Mouse (Mus musculus) CH12.LX (cell line): ENCODE results near the gene Slc9a8. TPM values are rescaled to one million over a fixed set of nuclear protein-coding genes. Genes with fewer than 3 reads are reported as not detected.

ENCODE experiments used
- DNase-seq: peaks from one replicate; pipeline ENCODE4 v3.0.0-alpha.2; 2013; ENCODE audit errors: extremely low read depth
- H3K27ac ChIP-seq: 2 replicates; pipeline ENCODE4 v1.5.1; 2012; ENCODE audit warnings: low read depth, mild to moderate bottlenecking, control low read depth, moderate library complexity; ENCODE audit not compliant: insufficient read depth
- H3K27me3 ChIP-seq: replicated peaks from 2 replicates; pipeline ENCODE3; 2012; ENCODE audit warnings: inconsistent platforms
- H3K36me3 ChIP-seq, 2 experiments: replicated peaks in 1 of 2; 2 replicates each; pipeline versions ENCODE3 to v1.6.1; 2012; ENCODE audit warnings: inconsistent platforms in 1 of 2, low read length in 1 of 2, mild to moderate bottlenecking in 1 of 2, mixed read lengths in 1 of 2, moderate library complexity in 1 of 2; ENCODE audit not compliant: control insufficient read depth in 1 of 2, insufficient read depth in 1 of 2
- H3K4me1 ChIP-seq, 2 experiments: 2 replicates each; pipeline ENCODE4 v1.6.1; 2012; ENCODE audit warnings: inconsistent platforms in 1 of 2, moderate library complexity in 1 of 2; ENCODE audit not compliant: insufficient read depth in 2 of 2, control insufficient read depth in 1 of 2
- H3K4me2 ChIP-seq: 2 replicates; pipeline ENCODE4 v1.6.1; 2012; ENCODE audit warnings: low read depth, mild to moderate bottlenecking, control low read depth; ENCODE audit not compliant: poor library complexity, insufficient read depth, severe bottlenecking
- H3K4me3 ChIP-seq, 3 experiments: fragments of 150-350 bp in 1 of 3; sonication (generic) in 1 of 3; replicated peaks in 1 of 3; 2 replicates each; pipeline versions ENCODE3 to v1.5.1; 2011 to 2012; ENCODE audit warnings: low read depth in 2 of 3, low read length in 2 of 3, mild to moderate bottlenecking in 2 of 3, moderate library complexity in 2 of 3, control low read depth in 1 of 3, improper control_type of control experiment in 1 of 3, inconsistent platforms in 1 of 3, mixed read lengths in 1 of 3; ENCODE audit not compliant: poor library complexity in 1 of 3
- H3K79me2 ChIP-seq: replicated peaks from 2 replicates; pipeline ENCODE4 v1.6.1; 2012; ENCODE audit warnings: mild to moderate bottlenecking, moderate library complexity; ENCODE audit not compliant: control insufficient read depth, poor library complexity, insufficient read depth, severe bottlenecking; ENCODE audit errors: extremely low read depth
- H3K9ac ChIP-seq: 2 replicates; pipeline ENCODE4 v1.6.1; 2012; ENCODE audit warnings: low read depth, mild to moderate bottlenecking, control low read depth, moderate library complexity; ENCODE audit not compliant: insufficient read depth
- H3K9me3 ChIP-seq: replicated peaks from 2 replicates; pipeline ENCODE3; 2012; ENCODE audit warnings: low read length, inconsistent platforms, mixed read lengths
- BHLHE40 ChIP-seq: IDR thresholded peaks from 2 replicates; pipeline ENCODE4 v1.6.1; 2011; ENCODE audit warnings: mild to moderate bottlenecking, low read depth, low read length, improper control_type of control experiment
- CHD1 ChIP-seq: IDR thresholded peaks from 2 replicates; pipeline ENCODE4 v1.6.1; 2012; ENCODE audit warnings: low read depth, low read length, improper control_type of control experiment, inconsistent platforms
- E2F4 ChIP-seq: IDR thresholded peaks from 2 replicates; pipeline ENCODE4 v1.6.1; 2011; ENCODE audit warnings: low read depth, low read length, improper control_type of control experiment; ENCODE audit not compliant: insufficient replicate concordance
- ELF1 ChIP-seq: IDR thresholded peaks from 2 replicates; pipeline ENCODE4 v1.6.1; 2014; ENCODE audit warnings: low read depth, mild to moderate bottlenecking, inconsistent platforms, low read length, improper control_type of control experiment
- HCFC1 ChIP-seq: IDR thresholded peaks from 2 replicates; pipeline ENCODE4 v1.6.1; 2012; ENCODE audit warnings: low read depth, mild to moderate bottlenecking, inconsistent platforms, low read length, improper control_type of control experiment
- KAT2A ChIP-seq: IDR thresholded peaks from 2 replicates; pipeline ENCODE4 v1.6.1; 2012; ENCODE audit warnings: low read length, improper control_type of control experiment, inconsistent platforms; ENCODE audit not compliant: insufficient replicate concordance
- MAX ChIP-seq: IDR thresholded peaks from 2 replicates; pipeline ENCODE4 v1.6.1; 2011; ENCODE audit warnings: low read length, improper control_type of control experiment
- MAZ ChIP-seq: IDR thresholded peaks from 2 replicates; pipeline ENCODE4 v1.6.1; 2012; ENCODE audit warnings: low read depth, mild to moderate bottlenecking, inconsistent platforms, low read length, improper control_type of control experiment, moderate library complexity
- MEF2A ChIP-seq: IDR thresholded peaks from 2 replicates; pipeline ENCODE4 v1.6.1; 2014; ENCODE audit warnings: low read depth, mild to moderate bottlenecking, inconsistent platforms, low read length, improper control_type of control experiment, borderline replicate concordance
- MXI1 ChIP-seq: IDR thresholded peaks from 2 replicates; pipeline ENCODE4 v1.6.1; 2011; ENCODE audit warnings: mild to moderate bottlenecking, low read depth, low read length, improper control_type of control experiment
- PAX5 ChIP-seq: IDR thresholded peaks from 2 replicates; pipeline ENCODE4 v1.6.1; 2012; ENCODE audit warnings: low read length, inconsistent platforms, mixed read lengths
- POLR2A ChIP-seq: IDR thresholded peaks from 2 replicates; pipeline ENCODE4 v1.6.1; 2011; ENCODE audit warnings: low read depth, mild to moderate bottlenecking, improper control_type of control experiment, low read length
- POLR2AphosphoS2 ChIP-seq: IDR thresholded peaks from 2 replicates; pipeline ENCODE4 v1.6.1; 2011; ENCODE audit warnings: low read depth, low read length, improper control_type of control experiment
- RCOR1 ChIP-seq: conservative IDR thresholded peaks from 2 replicates; pipeline ENCODE4 v1.6.1; 2012; ENCODE audit warnings: low read depth, mild to moderate bottlenecking, inconsistent platforms, low read length, improper control_type of control experiment
- SMC3 ChIP-seq: IDR thresholded peaks from 2 replicates; pipeline ENCODE4 v1.6.1; 2011; ENCODE audit warnings: low read depth, low read length, improper control_type of control experiment
- USF1 ChIP-seq: IDR thresholded peaks from 2 replicates; pipeline ENCODE4 v1.6.1; 2014; ENCODE audit warnings: low read depth, mild to moderate bottlenecking, inconsistent platforms, low read length, improper control_type of control experiment
- ZKSCAN1 ChIP-seq: IDR thresholded peaks from 2 replicates; pipeline ENCODE4 v1.6.1; 2012; ENCODE audit warnings: low read depth, inconsistent platforms, low read length, improper control_type of control experiment, borderline replicate concordance
- dilution Hi-C: fragments of 300-500 bp; cut with MboI; formaldehyde crosslinking; loops from 2 replicates; pipeline ENCODE4 v1.14.3; 2020; ENCODE audit warnings: low sequenced_read_pairs; ENCODE audit not compliant: extremely low pct_unique_long_range_greater_than_20kb, extremely low pct_ligation_motif_present
- in situ Hi-C: fragments of 300-500 bp; cut with MboI; formaldehyde crosslinking; loops from 3 replicates; pipeline ENCODE4 v1.14.3; 2019; ENCODE audit warnings: low sequenced_read_pairs, low pct_ligation_motif_present, low pct_unique_long_range_greater_than_20kb, mixed read lengths
- polyA plus RNA-seq: library from polyadenylated mRNA; unstranded; fragments of >175 nt; gene quantifications from 2 replicates; pipeline ENCODE4 v1.2.1, GENCODE M21; 2012; ENCODE audit warnings: low read depth; ENCODE audit not compliant: insufficient read length
- total RNA-seq, 2 experiments: library from RNA; depleted of rRNA; stranded (reverse); fragments of 300-350 nt in 1 of 2; fragments of >200 nt in 1 of 2; gene quantifications; 2 replicates each; pipeline ENCODE4 v1.2.3; 2012 to 2014

The Slc9a8 gene
- total and polyA plus RNA-seq, 3 experiments, result 14.5 to 26.0 (median 25.0) TPM

DNA sequence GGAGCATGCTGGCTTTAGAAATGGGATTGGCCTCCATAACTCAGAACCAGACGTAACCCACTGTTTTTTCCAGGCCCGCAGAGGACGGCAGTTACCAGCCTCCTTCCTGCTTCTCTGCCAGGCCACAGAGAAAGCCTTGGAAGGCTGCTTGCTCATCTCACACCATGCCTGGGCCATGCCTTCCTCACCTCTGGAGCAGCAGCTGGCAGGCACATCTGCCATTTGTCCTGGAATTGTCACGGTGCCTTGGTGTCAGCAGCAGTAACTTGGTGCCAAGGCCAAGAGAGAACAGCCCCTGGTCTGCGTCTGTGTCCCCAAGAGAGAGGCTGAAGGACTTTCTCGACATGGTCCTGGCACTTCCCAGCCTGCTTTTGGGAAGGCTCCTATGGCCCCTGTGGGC is 52.7 kb downstream of the Slc9a8 start:
- no peak overlapping the region for H3K4me3 ChIP-seq
- dilution Hi-C loops (no loop called here), in situ Hi-C loops (no loop called here)
- H3K4me2 ChIP-seq, result no peak overlapping the region
- DNase-seq, result no peak
- peaks cover 74 to 90% of the 10 kb centered on the region in 2 experiments for H3K36me3 ChIP-seq
- H3K27me3 ChIP-seq, result no peaks in the 10 kb centered on the region
- H3K4me1 ChIP-seq, result peaks cover 3 to 16% of the 10 kb centered on the region in 2 experiments; a peak in 2 of 4 replicates
- H3K79me2 ChIP-seq, result no peaks in the 10 kb centered on the region
- TF ChIP-seq MAX (no peak), PAX5 (no peak), CHD1 (no peak), POLR2A (no peak), BHLHE40 (no peak), SMC3 (no peak)
- H3K9me3 ChIP-seq, result no peaks in the 10 kb centered on the region
- H3K27ac ChIP-seq, result no peak overlapping the region
- H3K9ac ChIP-seq, result no peak overlapping the region

DNA sequence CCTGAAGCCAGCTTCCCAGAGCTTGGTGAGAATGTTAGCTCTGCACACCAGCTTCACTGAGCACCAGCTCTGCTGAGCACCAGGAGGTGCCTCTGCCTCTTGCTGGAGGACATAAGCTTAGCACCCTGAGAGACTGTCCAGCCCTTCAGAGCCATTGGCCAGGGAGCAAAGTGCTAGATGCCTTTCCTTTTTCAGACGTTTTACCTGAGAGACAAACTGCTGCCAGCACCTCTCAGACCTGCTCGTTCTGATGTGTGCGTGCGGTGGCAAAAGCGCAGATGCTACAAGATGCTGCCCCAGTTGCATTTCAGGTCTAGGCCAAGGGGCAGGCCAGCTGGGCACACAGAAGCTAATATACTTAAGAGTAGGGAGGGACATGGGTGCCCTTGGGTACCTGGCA is 54.1 kb downstream of the Slc9a8 start:
- no peak overlapping the region for H3K4me2 ChIP-seq
- H3K27me3 ChIP-seq, result no peaks in the 10 kb centered on the region
- H3K4me1 ChIP-seq, result peaks cover 3 to 16% of the 10 kb centered on the region in 2 experiments; a peak in 2 of 4 replicates
- H3K9ac ChIP-seq, result no peak overlapping the region
- DNase-seq, result no peak
- H3K36me3 ChIP-seq, result peaks cover 61 to 90% of the 10 kb centered on the region in 2 experiments
- H3K27ac ChIP-seq, result no peak overlapping the region
- dilution Hi-C loops, result no loop called here
- no peaks in the 10 kb centered on the region for H3K9me3 ChIP-seq
- H3K79me2 ChIP-seq, result no peaks in the 10 kb centered on the region
- in situ Hi-C loops, result no loop called here
- TF ChIP-seq USF1 (no peak), E2F4 (no peak), ZKSCAN1 (no peak), KAT2A (no peak), HCFC1 (no peak), ELF1 (no peak), MAZ (no peak), MXI1 (no peak), RCOR1 (no peak), POLR2AphosphoS2 (no peak), MEF2A (no peak)
- H3K4me3 ChIP-seq, result no peak overlapping the region
